Mouse (Mus musculus) hindbrain, embryonic 16.5 days (tissue): ENCODE data around the gene Rnft1. TPM values are rescaled to one million over a fixed set of nuclear protein-coding genes. Genes with fewer than 3 reads are reported as not detected.
"Not testable (repeated sequence)": the region's sequence is repeated elsewhere in the genome, so short reads cannot be mapped to it uniquely, and the experiment has no call there.

Source experiments
- ATAC-seq: fragments of 200-750 bp; cut with Nextera tagmentation; 2 replicates; pipeline ENCODE4 v1.8.0; 2017; ENCODE audit warnings: moderate TSS enrichment, moderate library complexity
- H3K27ac ChIP-seq: fragments of 300-500 bp; sonication (generic); 2 replicates; pipeline ENCODE4 v1.5.1; 2014; ENCODE audit warnings: low read depth, mild to moderate bottlenecking, control low read depth, low read length, moderate library complexity
- H3K27me3 ChIP-seq: fragments of 300-500 bp; sonication (generic); replicated peaks from 2 replicates; pipeline ENCODE4 v1.6.1; 2014; ENCODE audit warnings: low read length; ENCODE audit not compliant: control insufficient read depth, insufficient read depth
- H3K36me3 ChIP-seq: fragments of 300-500 bp; sonication (generic); 2 replicates; pipeline ENCODE4 v1.6.1; 2014; ENCODE audit warnings: mild to moderate bottlenecking, low read length, moderate library complexity, mixed read lengths; ENCODE audit not compliant: control insufficient read depth, insufficient read depth
- H3K4me1 ChIP-seq: fragments of 300-500 bp; sonication (generic); 2 replicates; pipeline ENCODE4 v1.6.1; 2014; ENCODE audit warnings: low read depth, low read length; ENCODE audit not compliant: control insufficient read depth, insufficient read depth
- H3K4me2 ChIP-seq: fragments of 300-500 bp; sonication (generic); 2 replicates; pipeline ENCODE4 v1.6.1; 2014; ENCODE audit warnings: mild to moderate bottlenecking, low read length, control low read depth, moderate library complexity
- H3K4me3 ChIP-seq: fragments of 300-500 bp; sonication (generic); 2 replicates; pipeline ENCODE4 v1.5.1; 2014; ENCODE audit warnings: mild to moderate bottlenecking, low read length, control low read depth, moderate library complexity
- H3K9ac ChIP-seq: fragments of 300-500 bp; sonication (generic); 2 replicates; pipeline ENCODE4 v1.6.1; 2014; ENCODE audit warnings: low read depth, mild to moderate bottlenecking, control low read depth, low read length, moderate library complexity
- H3K9me3 ChIP-seq: fragments of 300-500 bp; sonication (generic); 2 replicates; pipeline ENCODE4 v1.6.1; 2014; ENCODE audit warnings: mild to moderate bottlenecking, low read length, moderate library complexity; ENCODE audit not compliant: control insufficient read depth
- WGBS: fragments of 180-500 bp; shearing (Covaris S2); extraction: QIAGEN DNeasy Blood & Tissue Kit; methylation state at CpG from one replicate; pipeline ENCODE4 v1.1.7; 2014; 5-methylcytosine and 5-hydroxymethylcytosine counted together
- polyA plus RNA-seq: library from polyadenylated mRNA; unstranded; fragments of >200 nt; fragmentation: Nextera tagmentation; extraction: Ambion mirVana; gene quantifications from 2 replicates; pipeline ENCODE4 v1.2.1, GENCODE M21; 2015

Gene Rnft1
- polyA plus RNA-seq, 1 experiment from 2014 or later = 18.7 TPM

- H3K36me3 ChIP-seq = peaks cover 8% of the 10 kb centered on the region; the same call in 1 of the 2 replicates
- H3K9ac ChIP-seq = no peak overlapping the region
- H3K4me1 ChIP-seq = no peaks in the 10 kb centered on the region
- H3K4me2 ChIP-seq = no peak overlapping the region
- 62% methylated on average over 1 of the region's 1 CpGs for WGBS
- H3K27ac ChIP-seq = no peak overlapping the region
- no peak for ATAC-seq
- no peak overlapping the region for H3K4me3 ChIP-seq
- no peaks in the 10 kb centered on the region for H3K27me3 ChIP-seq
- H3K9me3 ChIP-seq = no peaks in the 10 kb centered on the region
These were observed 16.3 kb downstream of the Rnft1 start for GRCm38 (mm10) chr11:86500795-86501194.

GRCm38 (mm10) chr11:86503121-86503520 is 18.7 kb downstream of the Rnft1 start:
- Histone ChIP-seq H3K4me2 (no peak overlapping the region), H3K9me3 (no peaks in the 10 kb centered on the region), H3K9ac (no peak overlapping the region), H3K27me3 (no peaks in the 10 kb centered on the region), H3K4me1 (no peaks in the 10 kb centered on the region), H3K4me3 (no peak overlapping the region), H3K36me3 (peaks cover 11% of the 10 kb centered on the region), H3K27ac (no peak overlapping the region)
- WGBS = 98% methylated on average over 2 of the region's 2 CpGs
- ATAC-seq = no peak

- Histone ChIP-seq H3K36me3 (peaks cover 34% of the 10 kb centered on the region), H3K9me3 (no peaks in the 10 kb centered on the region), H3K4me2 (no peak overlapping the region), H3K27me3 (no peaks in the 10 kb centered on the region), H3K9ac (no peak overlapping the region), H3K4me1 (no peaks in the 10 kb centered on the region), H3K4me3 (no peak overlapping the region), H3K27ac (no peak overlapping the region)
- WGBS = 98% methylated on average over 2 of the region's 2 CpGs
- no peak for ATAC-seq
These were observed 22.9 kb downstream of the Rnft1 start for GRCm38 (mm10) chr11:86507334-86507733.

GRCm38 (mm10) chr11:86507991-86508390 is 23.5 kb downstream of the Rnft1 start:
- Histone ChIP-seq H3K27me3 (no peaks in the 10 kb centered on the region), H3K27ac (no peak overlapping the region), H3K9ac (no peak overlapping the region), H3K4me2 (no peak overlapping the region), H3K4me3 (no peak overlapping the region), H3K9me3 (no peaks in the 10 kb centered on the region), H3K4me1 (no peaks in the 10 kb centered on the region), H3K36me3 (peaks cover 37% of the 10 kb centered on the region)
- no peak for ATAC-seq
- 96% methylated on average over 2 of the region's 2 CpGs for WGBS

GRCm38 (mm10) chr11:86516620-86517019 is 32.2 kb downstream of the Rnft1 start:
- Histone ChIP-seq H3K4me2 (no peak overlapping the region), H3K4me3 (no peak overlapping the region), H3K9ac (no peak overlapping the region), H3K9me3 (no peaks in the 10 kb centered on the region), H3K27ac (no peak overlapping the region), H3K36me3 (peaks cover 33% of the 10 kb centered on the region), H3K4me1 (no peaks in the 10 kb centered on the region), H3K27me3 (no peaks in the 10 kb centered on the region)
- WGBS = 88% methylated on average over 3 of the region's 3 CpGs
- ATAC-seq = no peak

- Histone ChIP-seq H3K4me3 (no peak overlapping the region), H3K4me2 (no peak overlapping the region), H3K9me3 (no peaks in the 10 kb centered on the region), H3K27ac (no peak overlapping the region), H3K4me1 (no peaks in the 10 kb centered on the region), H3K36me3 (peaks cover 34% of the 10 kb centered on the region), H3K9ac (no peak overlapping the region), H3K27me3 (no peaks in the 10 kb centered on the region)
- WGBS = 89% methylated on average over 3 of the region's 3 CpGs
- no peak for ATAC-seq
These were observed 32.8 kb downstream of the Rnft1 start for GRCm38 (mm10) chr11:86517229-86517628.

GRCm38 (mm10) chr11:86519751-86520150 is 35.3 kb downstream of the Rnft1 start:
- ATAC-seq = no peak
- Histone ChIP-seq H3K9ac (no peak overlapping the region), H3K27ac (no peak overlapping the region), H3K9me3 (no peaks in the 10 kb centered on the region), H3K4me3 (no peak overlapping the region), H3K4me1 (no peaks in the 10 kb centered on the region), H3K36me3 (peaks cover 37% of the 10 kb centered on the region), H3K27me3 (no peaks in the 10 kb centered on the region), H3K4me2 (no peak overlapping the region)
- WGBS = 91% methylated on average over 7 of the region's 7 CpGs

GRCm38 (mm10) chr11:86527528-86527927 is 43.1 kb downstream of the Rnft1 start:
- H3K9me3 ChIP-seq = no peaks in the 10 kb centered on the region
- WGBS = 95% methylated on average over 4 of the region's 4 CpGs
- H3K4me3 ChIP-seq = no peak overlapping the region
- no peak for ATAC-seq
- H3K27ac ChIP-seq = no peak overlapping the region
- no peaks in the 10 kb centered on the region for H3K4me1 ChIP-seq
- H3K27me3 ChIP-seq = no peaks in the 10 kb centered on the region
- H3K9ac ChIP-seq = no peak overlapping the region
- no peak overlapping the region for H3K4me2 ChIP-seq
- H3K36me3 ChIP-seq = peaks cover 16% of the 10 kb centered on the region

GRCm38 (mm10) chr11:86532834-86533233 is 48.4 kb downstream of the Rnft1 start:
- no peak for ATAC-seq
- Histone ChIP-seq H3K27ac (no peak overlapping the region), H3K9me3 (no peaks in the 10 kb centered on the region), H3K9ac (no peak overlapping the region), H3K4me1 (no peaks in the 10 kb centered on the region), H3K4me3 (no peak overlapping the region), H3K27me3 (no peaks in the 10 kb centered on the region), H3K36me3 (0 out of 2 replicates have a peak, but pooled peaks cover 4% of the 10 kb centered on the region), H3K4me2 (no peak overlapping the region)
- WGBS = 77% methylated on average over 1 of the region's 1 CpGs

- not testable (repeated sequence) for H3K4me2 ChIP-seq, H3K27me3 ChIP-seq, H3K36me3 ChIP-seq, H3K4me3 ChIP-seq, H3K9me3 ChIP-seq, H3K4me1 ChIP-seq, H3K9ac ChIP-seq, H3K27ac ChIP-seq, ATAC-seq
- WGBS = 92% methylated on average over 6 of the region's 6 CpGs
These were observed 48.8 kb downstream of the Rnft1 start for GRCm38 (mm10) chr11:86533302-86533701.
